Mouse (Mus musculus): ENCODE measurements around the gene Phf5a.
"Not testable (repeated sequence)": the region's sequence is repeated elsewhere in the genome, so short reads cannot be mapped to it uniquely, and the experiment has no call there.

The Phf5a gene

GRCm38 (mm10) chr15:81871604-81872261 lies at the start of gene Phf5a:
Phf5a (minus strand) TSS chr15:81871911.
- peak; percentile 99 for DNase-seq (ENCODE audit: low spot score)

- no peak for DNase-seq (ENCODE audit: low spot score)
These were observed 49.5 kb upstream of the Phf5a start for GRCm38 (mm10) chr15:81921255-81921654.

GRCm38 (mm10) chr15:81920546-81921217 lies 49.0 kb upstream of the Phf5a start:
- no peak for DNase-seq (ENCODE audit: low spot score)

GRCm38 (mm10) chr15:81919062-81919461 lies 47.4 kb upstream of the Phf5a start:
- DNase-seq (ENCODE audit: low spot score), result no peak

- DNase-seq (ENCODE audit: low spot score), result peak; percentile 80
These were observed 46.1 kb upstream of the Phf5a start for GRCm38 (mm10) chr15:81917621-81918463.

GRCm38 (mm10) chr15:81917201-81917600 lies 45.5 kb upstream of the Phf5a start:
- no peak for DNase-seq (ENCODE audit: low spot score)

- DNase-seq (ENCODE audit: low spot score), result no peak
These were observed 44.0 kb upstream of the Phf5a start for GRCm38 (mm10) chr15:81915663-81916062.

- no peak for DNase-seq (ENCODE audit: low spot score)
These were observed 43.0 kb upstream of the Phf5a start for GRCm38 (mm10) chr15:81914668-81915067.

- no peak for DNase-seq (ENCODE audit: low spot score)
These were observed 40.8 kb upstream of the Phf5a start for GRCm38 (mm10) chr15:81912498-81912897.

GRCm38 (mm10) chr15:81908767-81909166 lies 37.1 kb upstream of the Phf5a start:
- not testable (repeated sequence) for DNase-seq (ENCODE audit: low spot score)

GRCm38 (mm10) chr15:81907953-81908352 lies 36.2 kb upstream of the Phf5a start:
- DNase-seq (ENCODE audit: low spot score), result no peak

- peak; percentile 83 for DNase-seq (ENCODE audit: low spot score)
These were observed 33.2 kb upstream of the Phf5a start for GRCm38 (mm10) chr15:81904939-81905338.

- DNase-seq (ENCODE audit: low spot score), result no peak
These were observed 27.0 kb upstream of the Phf5a start for GRCm38 (mm10) chr15:81898751-81899150.

- no peak for DNase-seq (ENCODE audit: low spot score)
These were observed 26.0 kb upstream of the Phf5a start for GRCm38 (mm10) chr15:81897607-81898285.

- no peak for DNase-seq (ENCODE audit: low spot score)
These were observed 24.7 kb upstream of the Phf5a start for GRCm38 (mm10) chr15:81896407-81896806.

GRCm38 (mm10) chr15:81894002-81894401 lies 22.3 kb upstream of the Phf5a start:
- DNase-seq (ENCODE audit: low spot score), result no peak

- no peak for DNase-seq (ENCODE audit: low spot score)
These were observed 20.3 kb upstream of the Phf5a start for GRCm38 (mm10) chr15:81891822-81892580.

- no peak for DNase-seq (ENCODE audit: low spot score)
These were observed 19.6 kb upstream of the Phf5a start for GRCm38 (mm10) chr15:81891140-81891802.

GRCm38 (mm10) chr15:81889175-81889574 lies 17.5 kb upstream of the Phf5a start:
- no peak for DNase-seq (ENCODE audit: low spot score)

GRCm38 (mm10) chr15:81886795-81887550 lies 15.3 kb upstream of the Phf5a start:
- no peak for DNase-seq (ENCODE audit: low spot score)

All from retina, embryonic 14.5 days (tissue).